Mouse (Mus musculus): ENCODE data around the gene Ccnt1. TPM values are rescaled to one million over a fixed set of nuclear protein-coding genes. Genes with fewer than 3 reads are reported as not detected.

The Ccnt1 gene
- polyA plus RNA-seq (2014; fragmentation: Illumina TruSeq; extraction: RNeasy Lipid Tissue Mini Kit (QIAGEN cat#74804)), result 102 TPM

DNA sequence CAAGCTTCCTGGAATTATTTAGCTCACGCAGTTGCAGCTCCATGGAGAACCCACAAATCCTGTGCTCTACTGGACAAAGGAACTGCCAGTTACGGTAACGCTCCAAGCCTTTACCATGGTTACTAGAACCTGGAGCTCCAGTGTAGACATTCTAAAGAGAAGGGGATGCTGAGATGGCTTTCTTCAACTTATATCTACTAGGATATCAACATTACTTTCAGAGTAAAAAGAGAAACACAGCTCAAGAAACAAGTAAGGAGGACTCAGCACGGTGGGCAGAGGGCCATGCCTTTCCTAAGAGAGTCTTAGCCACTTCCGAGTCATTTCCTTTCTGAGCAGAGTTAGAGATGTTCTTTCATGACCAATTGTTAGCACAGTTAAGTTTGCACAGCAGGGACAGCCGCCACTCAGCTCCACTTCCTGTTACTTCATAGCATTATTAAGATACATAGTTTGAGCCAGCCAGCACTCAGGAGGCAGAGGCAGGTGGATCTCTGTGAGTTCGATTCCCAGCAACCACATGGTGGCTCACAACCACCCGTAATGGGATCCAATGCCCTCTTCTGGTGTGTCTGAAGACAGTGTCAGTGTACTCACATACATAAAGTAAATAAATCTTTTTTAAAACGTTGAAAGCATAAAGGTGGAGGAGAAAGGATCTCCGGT is at the start of gene Ccnt1, which contains the start of gene 4930415O20Rik:
TSS of gene Ccnt1 (minus strand) at position 51 of the 666 bp plus-strand sequence.
TSS of gene 4930415O20Rik (plus strand) at position 132 of the 666 bp plus-strand sequence.

GRCm38 (mm10) chr15:98609331-98610130 is 38.8 kb upstream of the Ccnt1 start, which contains the start of gene Adcy6:
Gene Adcy6 (minus strand): TSS chr15:98610076.

GRCm38 (mm10) chr15:98533881-98534627 is 36.7 kb downstream of the Ccnt1 start, which contains the start of gene Kansl2:
Gene Kansl2 (minus strand): TSS chr15:98534264.

GRCm38 (mm10) chr15:98492102-98492501 is 78.6 kb downstream of the Ccnt1 start, which contains the start of gene Olfr279:
Gene Olfr279 (plus strand): TSS chr15:98492402.

Other genes with a start within 250 kb of the Ccnt1 start
- gene Olfr284, start 229.9 kb downstream of the Ccnt1 start, polyA plus RNA-seq (2014; fragmentation: Illumina TruSeq; extraction: RNeasy Lipid Tissue Mini Kit (QIAGEN cat#74804)), result not detected
- not detected for gene Olfr283, start 190.0 kb downstream of the Ccnt1 start, polyA plus RNA-seq (2014; fragmentation: Illumina TruSeq; extraction: RNeasy Lipid Tissue Mini Kit (QIAGEN cat#74804))
- gene Olfr282, start 139.7 kb downstream of the Ccnt1 start, polyA plus RNA-seq (2014; fragmentation: Illumina TruSeq; extraction: RNeasy Lipid Tissue Mini Kit (QIAGEN cat#74804)), result not detected
- not detected for gene Olfr281, start 118.3 kb downstream of the Ccnt1 start, polyA plus RNA-seq (2014; fragmentation: Illumina TruSeq; extraction: RNeasy Lipid Tissue Mini Kit (QIAGEN cat#74804))
- gene OR5BS1P, start 101.0 kb downstream of the Ccnt1 start, polyA plus RNA-seq (2014; fragmentation: Illumina TruSeq; extraction: RNeasy Lipid Tissue Mini Kit (QIAGEN cat#74804)), result not detected
- gene Lalba, start 88.2 kb downstream of the Ccnt1 start, polyA plus RNA-seq (2014; fragmentation: Illumina TruSeq; extraction: RNeasy Lipid Tissue Mini Kit (QIAGEN cat#74804)), result not detected
- not detected for gene Olfr279, start 78.5 kb downstream of the Ccnt1 start, polyA plus RNA-seq (2014; fragmentation: Illumina TruSeq; extraction: RNeasy Lipid Tissue Mini Kit (QIAGEN cat#74804))
- gene Kansl2, start 36.7 kb downstream of the Ccnt1 start, polyA plus RNA-seq (2014; fragmentation: Illumina TruSeq; extraction: RNeasy Lipid Tissue Mini Kit (QIAGEN cat#74804)), result 44.5 TPM
- not detected for gene 4930415O20Rik, start 81 bp upstream of the Ccnt1 start, polyA plus RNA-seq (2014; fragmentation: Illumina TruSeq; extraction: RNeasy Lipid Tissue Mini Kit (QIAGEN cat#74804))
- 3.8 TPM for gene Adcy6, start 39.2 kb upstream of the Ccnt1 start, polyA plus RNA-seq (2014; fragmentation: Illumina TruSeq; extraction: RNeasy Lipid Tissue Mini Kit (QIAGEN cat#74804))
- 0.48 TPM for gene Cacnb3, start 59.9 kb upstream of the Ccnt1 start, polyA plus RNA-seq (2014; fragmentation: Illumina TruSeq; extraction: RNeasy Lipid Tissue Mini Kit (QIAGEN cat#74804))
- gene Ddx23, start 92.0 kb upstream of the Ccnt1 start, polyA plus RNA-seq (2014; fragmentation: Illumina TruSeq; extraction: RNeasy Lipid Tissue Mini Kit (QIAGEN cat#74804)), result 1.9 TPM
- gene Rnd1, start 106.5 kb upstream of the Ccnt1 start, polyA plus RNA-seq (2014; fragmentation: Illumina TruSeq; extraction: RNeasy Lipid Tissue Mini Kit (QIAGEN cat#74804)), result not detected
- gene Ccdc65, start 137.3 kb upstream of the Ccnt1 start, polyA plus RNA-seq (2014; fragmentation: Illumina TruSeq; extraction: RNeasy Lipid Tissue Mini Kit (QIAGEN cat#74804)), result 2.5 TPM
- gene Fkbp11, start 157.3 kb upstream of the Ccnt1 start, polyA plus RNA-seq (2014; fragmentation: Illumina TruSeq; extraction: RNeasy Lipid Tissue Mini Kit (QIAGEN cat#74804)), result 0.17 TPM
- 45.6 TPM for gene Arf3, start 192.3 kb upstream of the Ccnt1 start, polyA plus RNA-seq (2014; fragmentation: Illumina TruSeq; extraction: RNeasy Lipid Tissue Mini Kit (QIAGEN cat#74804))
- 3.4 TPM for gene Wnt10b, start 207.2 kb upstream of the Ccnt1 start, polyA plus RNA-seq (2014; fragmentation: Illumina TruSeq; extraction: RNeasy Lipid Tissue Mini Kit (QIAGEN cat#74804))
- gene Wnt1, start 218.9 kb upstream of the Ccnt1 start, polyA plus RNA-seq (2014; fragmentation: Illumina TruSeq; extraction: RNeasy Lipid Tissue Mini Kit (QIAGEN cat#74804)), result not detected
- not detected for gene Ddn, start 238.6 kb upstream of the Ccnt1 start, polyA plus RNA-seq (2014; fragmentation: Illumina TruSeq; extraction: RNeasy Lipid Tissue Mini Kit (QIAGEN cat#74804))

All from ovary, adult 10 weeks (tissue).